Mouse (Mus musculus) bone marrow, adult 2 months (tissue): ENCODE data around the gene Map3k14. TPM values are rescaled to one million over a fixed set of nuclear protein-coding genes. Genes with fewer than 3 reads are reported as not detected.

Experiments used
- H3K27ac ChIP-seq: fragments of 200-500 bp; 2 replicates; pipeline ENCODE4 v1.5.1; 2012; ENCODE audit warnings: low read depth, mild to moderate bottlenecking, control low read depth, inconsistent platforms, low read length; ENCODE audit not compliant: control insufficient read depth, poor library complexity, insufficient read depth
- H3K4me1 ChIP-seq: fragments of 200-500 bp; 2 replicates; pipeline ENCODE4 v1.6.1; 2011; ENCODE audit warnings: low read length; ENCODE audit not compliant: control insufficient read depth, insufficient read depth
- H3K4me3 ChIP-seq: fragments of 200-500 bp; replicated peaks from 2 replicates; pipeline ENCODE3; 2011; ENCODE audit warnings: mild to moderate bottlenecking, low read depth, low read length, control low read depth; ENCODE audit not compliant: control insufficient read depth
- CTCF ChIP-seq: fragments of 200-500 bp; IDR thresholded peaks from 2 replicates; pipeline ENCODE4 v1.5.1; 2011; ENCODE audit warnings: low read length, control low read depth; ENCODE audit not compliant: control insufficient read depth, insufficient read depth
- POLR2A ChIP-seq: fragments of 200-500 bp; IDR thresholded peaks from 2 replicates; pipeline ENCODE4 v1.6.1; 2011; ENCODE audit warnings: low read depth, mild to moderate bottlenecking, control low read depth, low read length, borderline replicate concordance; ENCODE audit not compliant: control insufficient read depth
- WGBS: fragments of 180-500 bp; shearing (Covaris S2); methylation state at CpG from one replicate; pipeline ENCODE4 v1.1.7; 2018; 5-methylcytosine and 5-hydroxymethylcytosine counted together
- polyA plus RNA-seq: library from polyadenylated mRNA; stranded (reverse); fragments of >200 nt; gene quantifications from 2 replicates; pipeline ENCODE4 v1.2.4, GENCODE M21; 2011; ENCODE audit warnings: low replicate concordance; ENCODE audit not compliant: missing spikeins, insufficient read depth, insufficient read length

The Map3k14 gene
- polyA plus RNA-seq, 1 experiment, result 12.1 TPM

GRCm38 (mm10) chr11:103246731-103247290, 20.5 kb downstream of the Map3k14 start:
- TF ChIP-seq POLR2A, result no peak
- no peak for TF ChIP-seq CTCF
- Histone ChIP-seq H3K4me3 (no peak overlapping the region), H3K4me1 (peaks cover 15% of the 10 kb centered on the region), H3K27ac (0 out of 2 replicates have a peak overlapping the region, but pooled peaks have one; percentile 13)
- WGBS, result 54% methylated on average over 4 of the region's 4 CpGs

- TF ChIP-seq CTCF, result no peak
- no peak for TF ChIP-seq POLR2A
- H3K4me1 ChIP-seq, result peaks cover 15% of the 10 kb centered on the region
- WGBS, result 28% methylated on average over 10 of the region's 10 CpGs
- H3K27ac ChIP-seq, result 0 out of 2 replicates have a peak overlapping the region, but pooled peaks have one; percentile 13
- H3K4me3 ChIP-seq, result no peak overlapping the region
Observed at GRCm38 (mm10) chr11:103246081-103246730, 21.1 kb downstream of the Map3k14 start.

GRCm38 (mm10) chr11:103244856-103245255, 22.4 kb downstream of the Map3k14 start:
- Histone ChIP-seq H3K27ac (no peak overlapping the region), H3K4me1 (peaks cover 14% of the 10 kb centered on the region), H3K4me3 (no peak overlapping the region)
- WGBS, result 84% methylated on average over 4 of the region's 4 CpGs
- TF ChIP-seq POLR2A, result no peak
- no peak for TF ChIP-seq CTCF

DNA sequence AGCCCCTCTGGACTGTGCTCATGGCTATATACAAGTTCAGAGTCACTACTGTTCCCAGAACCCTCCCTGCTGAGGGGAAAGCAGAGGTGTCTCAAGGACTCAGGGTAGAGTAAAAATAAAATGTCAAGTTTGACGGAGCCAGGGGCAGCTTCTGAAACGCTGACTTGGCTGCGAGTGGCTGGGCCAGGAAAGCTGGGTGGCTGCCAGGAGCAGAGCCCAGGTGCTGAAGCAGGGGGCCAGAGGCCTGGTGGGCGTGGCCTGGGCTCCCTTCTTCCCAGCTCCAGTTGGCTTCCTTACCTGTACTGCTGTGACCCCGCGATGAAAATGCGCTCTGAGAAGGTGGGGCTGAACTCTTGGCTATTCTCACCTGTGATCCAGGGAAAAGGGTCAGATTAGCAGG, 26.5 kb downstream of the Map3k14 start:
- Histone ChIP-seq H3K4me3 (no peak overlapping the region), H3K27ac (no peak overlapping the region), H3K4me1 (no peaks in the 10 kb centered on the region)
- WGBS, result 44% methylated on average over 7 of the region's 7 CpGs
- TF ChIP-seq POLR2A (no peak), CTCF (no peak)

- H3K4me1 ChIP-seq, result no peaks in the 10 kb centered on the region
- H3K27ac ChIP-seq, result no peak overlapping the region
- 85% methylated on average over 9 of the region's 9 CpGs for WGBS
- H3K4me3 ChIP-seq, result no peak overlapping the region
- TF ChIP-seq CTCF (peak; percentile 1; the same call in 1 of the 2 replicates), POLR2A (no peak)
Observed at GRCm38 (mm10) chr11:103237757-103238156, 29.5 kb downstream of the Map3k14 start.

DNA sequence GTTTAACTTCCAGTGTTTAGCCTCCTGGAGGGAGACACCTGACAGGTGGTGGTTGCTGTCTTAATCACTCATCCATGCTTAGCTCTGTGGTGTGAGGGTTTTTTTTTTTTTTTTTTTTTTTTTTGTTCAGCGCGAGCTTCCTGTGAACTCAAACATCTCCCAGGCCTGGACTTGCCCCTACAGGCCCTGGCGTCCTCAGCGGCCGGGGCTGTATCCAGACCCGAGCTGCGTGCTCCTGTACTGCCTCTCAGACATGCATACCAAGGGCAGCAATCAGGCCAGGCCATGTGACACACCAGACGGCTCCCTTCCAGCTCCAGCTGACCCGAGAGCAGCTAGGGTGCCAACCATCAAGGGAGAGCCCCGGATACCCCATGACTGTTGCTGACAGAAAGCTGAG, 30.4 kb downstream of the Map3k14 start:
- no peaks in the 10 kb centered on the region for H3K4me1 ChIP-seq
- TF ChIP-seq POLR2A (no peak), CTCF (no peak)
- H3K27ac ChIP-seq, result no peak overlapping the region
- 79% methylated on average over 10 of the region's 10 CpGs for WGBS
- no peak overlapping the region for H3K4me3 ChIP-seq

DNA sequence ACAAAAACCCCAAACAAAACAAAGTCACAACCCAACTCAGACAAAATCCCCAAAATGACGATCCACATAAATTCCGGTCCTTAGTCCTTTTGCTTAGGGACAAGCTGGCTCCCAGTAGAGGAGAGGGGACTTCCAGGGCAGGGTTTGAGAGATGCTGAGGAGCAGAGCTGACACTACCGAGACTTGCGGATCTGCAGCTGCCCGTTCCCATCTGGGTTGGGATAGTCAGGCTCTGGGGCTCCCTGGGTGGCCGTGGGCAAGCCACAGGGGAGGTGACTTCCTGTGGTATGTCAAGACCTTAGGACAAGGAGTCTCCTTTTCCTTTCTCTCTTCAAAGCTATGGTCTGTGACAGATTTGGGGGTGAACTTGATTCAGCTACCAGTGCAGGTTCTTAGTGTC, 30.8 kb downstream of the Map3k14 start:
- TF ChIP-seq POLR2A (no peak), CTCF (no peak)
- Histone ChIP-seq H3K4me1 (no peaks in the 10 kb centered on the region), H3K27ac (no peak overlapping the region), H3K4me3 (no peak overlapping the region)
- WGBS, result 73% methylated on average over 6 of the region's 6 CpGs

- TF ChIP-seq CTCF (no peak), POLR2A (0 out of 2 replicates have a peak, but pooled peaks have one; percentile 8)
- no peak overlapping the region for H3K4me3 ChIP-seq
- no peaks in the 10 kb centered on the region for H3K4me1 ChIP-seq
- no peak overlapping the region for H3K27ac ChIP-seq
- WGBS, result 77% methylated on average over 11 of the region's 11 CpGs
Observed at GRCm38 (mm10) chr11:103235702-103236101, 31.6 kb downstream of the Map3k14 start.
